Comparison of ENCODE assay signal across 8 mouse cellular contexts in the genomic region with DNA sequence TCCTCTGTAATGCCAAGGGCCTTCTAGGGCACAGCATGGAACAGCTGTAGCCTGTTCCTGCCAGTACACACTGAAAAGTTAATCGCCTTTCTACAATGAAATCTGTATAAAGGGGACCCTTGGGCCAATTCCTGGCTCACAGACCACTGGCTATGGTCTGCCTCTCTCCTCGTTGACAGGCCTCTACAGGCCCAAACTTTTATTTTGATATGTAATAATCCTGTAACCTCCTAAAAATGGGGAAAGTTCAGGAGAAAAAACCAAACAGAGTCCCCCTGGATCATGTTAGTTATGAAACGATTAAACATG. TPM values are rescaled to one million over a fixed set of nuclear protein-coding genes. Genes with fewer than 3 reads are reported as not detected.
DNase-seq lines count a peak whose midpoint lies in the region; ATAC-seq and TF ChIP-seq lines count a peak whose summit lies in the region.

No protein-coding gene starts in this region.

- H3K36me3 ChIP-seq in heart, embryonic 13.5 days = 0 out of 2 replicates have a peak, but pooled peaks cover 2% of the 10 kb centered on the region
- peaks cover 37% of the 10 kb centered on the region for H3K36me3 ChIP-seq in G1E (replicated peaks)
- H3K36me3 ChIP-seq in forebrain, postnatal 0 days (ENCODE audit: insufficient read depth) = no peaks in the 10 kb centered on the region
- no peaks in the 10 kb centered on the region for H3K36me3 ChIP-seq in liver, embryonic 16.5 days (ENCODE audit: control insufficient read depth, insufficient read depth)

- peaks cover 6% of the 10 kb centered on the region; the same call in 1 of the 2 replicates for H3K27me3 ChIP-seq in heart, embryonic 13.5 days (replicated peaks)
- peaks cover 2% of the 10 kb centered on the region; the same call in 1 of the 2 replicates for H3K27me3 ChIP-seq in G1E (ENCODE audit: insufficient read depth, low read length)
- H3K27me3 ChIP-seq in forebrain, postnatal 0 days (ENCODE audit: insufficient read depth, low read length) = no peaks in the 10 kb centered on the region
- no peaks in the 10 kb centered on the region for H3K27me3 ChIP-seq in liver, embryonic 16.5 days (ENCODE audit: control insufficient read depth, insufficient read depth, low read depth, low read length)

- peak overlapping the region; percentile 77 for H3K4me2 ChIP-seq in heart, embryonic 13.5 days
- peak overlapping the region; percentile 72 for H3K4me2 ChIP-seq in forebrain, postnatal 0 days (ENCODE audit: low read depth)
- peak overlapping the region; percentile 73 for H3K4me2 ChIP-seq in liver, embryonic 16.5 days (ENCODE audit: low read depth, low read length)

- DNase-seq in heart, postnatal 14 days = no peak
- no peak for DNase-seq in G1E (ENCODE audit: low spot score)
- no peak for DNase-seq in forebrain, postnatal 0 days
- no peak for DNase-seq in left cerebral cortex, postnatal 4 days
- no peak for DNase-seq in left cerebral cortex, adult 11 months (ENCODE audit: low spot score)
- no peak for DNase-seq in lung, postnatal 10 days

- H3K9ac ChIP-seq in heart, embryonic 13.5 days = peak overlapping the region; percentile 99
- H3K9ac ChIP-seq in forebrain, postnatal 0 days = peak overlapping the region; percentile 94
- H3K9ac ChIP-seq in liver, embryonic 16.5 days (ENCODE audit: low read depth, low read length) = peak overlapping the region; percentile 96

- H3K4me1 ChIP-seq in heart, embryonic 13.5 days = peaks cover 57% of the 10 kb centered on the region
- H3K4me1 ChIP-seq in G1E (ENCODE audit: insufficient read depth, low read depth, low read length) = peaks cover 63% of the 10 kb centered on the region
- peaks cover 22% of the 10 kb centered on the region for H3K4me1 ChIP-seq in forebrain, postnatal 0 days (ENCODE audit: insufficient read depth)
- peaks cover 36% of the 10 kb centered on the region for H3K4me1 ChIP-seq in liver, embryonic 16.5 days (ENCODE audit: control insufficient read depth, low read depth, low read length)

- intact Hi-C loops in heart, postnatal 14 days (cut with DNase I) = no loop called here
- intact Hi-C loops in left cerebral cortex, postnatal 4 days (cut with DNase I) = no loop called here

- ATAC-seq in heart, embryonic 13.5 days (ENCODE audit: extremely low read depth, insufficient number of reproducible peaks, low FRiP score, low TSS enrichment) = no peak
- ATAC-seq in G1E (ENCODE audit: extremely low read depth, insufficient number of reproducible peaks, low FRiP score, poor library complexity, severe bottlenecking) = no peak
- ATAC-seq in forebrain, postnatal 0 days = no peak
- no peak for ATAC-seq in liver, embryonic 16.5 days (ENCODE audit: low read depth)

- peak overlapping the region; percentile 87 for H3K4me3 ChIP-seq in heart, embryonic 13.5 days
- H3K4me3 ChIP-seq in G1E (ENCODE audit: low read depth, low read length) = peak overlapping the region; percentile 90
- peak overlapping the region; percentile 87 for H3K4me3 ChIP-seq in forebrain, postnatal 0 days (ENCODE audit: low read depth, low read length)
- peak overlapping the region; percentile 91 for H3K4me3 ChIP-seq in liver, embryonic 16.5 days (ENCODE audit: low read depth, low read length)

- WGBS in heart, embryonic 13.5 days = 38% methylated on average over 3 of the region's 3 CpGs
- 40% methylated on average over 3 of the region's 3 CpGs for WGBS in forebrain, postnatal 0 days
- 35% methylated on average over 3 of the region's 3 CpGs for WGBS in liver, embryonic 16.5 days (ENCODE audit: insufficient replicate concordance)

- H3K9me3 ChIP-seq in heart, embryonic 13.5 days = no peaks in the 10 kb centered on the region
- no peaks in the 10 kb centered on the region for H3K9me3 ChIP-seq in G1E (replicated peaks)
- no peaks in the 10 kb centered on the region for H3K9me3 ChIP-seq in forebrain, postnatal 0 days (ENCODE audit: low read length)
- no peaks in the 10 kb centered on the region for H3K9me3 ChIP-seq in liver, embryonic 16.5 days (replicated peaks; ENCODE audit: control insufficient read depth, low read length)

- no peak for TF ChIP-seq CTCF in G1E (IDR thresholded peaks at IDR 0.05; ENCODE audit: low read depth, low read length)
- no peak for TF ChIP-seq CTCF in forebrain, postnatal 0 days (IDR thresholded peaks at IDR 0.05; ENCODE audit: low read depth)

- peak overlapping the region; percentile 96 for H3K27ac ChIP-seq in heart, embryonic 13.5 days (replicated peaks)
- H3K27ac ChIP-seq in forebrain, postnatal 0 days (ENCODE audit: low read depth, low read length) = 0 out of 2 replicates have a peak overlapping the region, but pooled peaks have one; percentile 97
- peak overlapping the region; percentile 94 for H3K27ac ChIP-seq in liver, embryonic 16.5 days (ENCODE audit: low read length)

RNA-seq across cellular contexts. Expression of a gene that starts 6.4 kb away (rescaled TPM):
- polyA plus RNA-seq in heart, embryonic 13.5 days (2015; fragmentation: Nextera tagmentation; extraction: Ambion mirVana) = 15.8 and 17.8 TPM in 2 replicates
- total RNA-seq in heart, postnatal 14 days (2021) = 10 to 100 TPM; 11.4 to 12.0 TPM
- total RNA-seq in G1E (2014; fragmentation: Nextera tagmentation) (27.9 and 32.3 TPM in 2 replicates), G1E (2017) (0.99 and 1.6 TPM in 2 replicates)
- polyA plus RNA-seq in G1E (2012) = 46.6 and 54.6 TPM in 2 replicates
- 1.9 and 5.0 TPM in 2 replicates for total RNA-seq in forebrain, postnatal 0 days (2014; rRNA removed)
- polyA plus RNA-seq in forebrain, postnatal 0 days (2015; fragmentation: Nextera tagmentation; extraction: Ambion mirVana) = 13.5 and 14.8 TPM in 2 replicates
- polyA plus RNA-seq in liver, embryonic 16.5 days (2015; fragmentation: Nextera tagmentation; extraction: Ambion mirVana) = 15.8 and 18.6 TPM in 2 replicates
- total RNA-seq in left cerebral cortex, postnatal 4 days (2021) = 10 to 100 TPM in 1 of 2 experiments, 1 to 10 TPM in 1; 9.5 to 11.5 TPM

RNA-seq across cellular contexts. Expression of a gene that starts 32.5 kb away (rescaled TPM):
- polyA plus RNA-seq in heart, embryonic 13.5 days (2015; fragmentation: Nextera tagmentation; extraction: Ambion mirVana) = 53.3 and 55.6 TPM in 2 replicates
- 10 to 100 TPM; 14.1 to 15.0 TPM for total RNA-seq in heart, postnatal 14 days (2021)
- 119 and 123 TPM in 2 replicates for total RNA-seq in G1E (2014; fragmentation: Nextera tagmentation)
- total RNA-seq in G1E (2017) = 298 and 340 TPM in 2 replicates
- polyA plus RNA-seq in G1E (2012) = 64.1 and 97.1 TPM in 2 replicates
- total RNA-seq in forebrain, postnatal 0 days (2014; rRNA removed) = 26.2 and 30.3 TPM in 2 replicates
- 28.1 and 33.1 TPM in 2 replicates for polyA plus RNA-seq in forebrain, postnatal 0 days (2015; fragmentation: Nextera tagmentation; extraction: Ambion mirVana)
- 688 and 719 TPM in 2 replicates for polyA plus RNA-seq in liver, embryonic 16.5 days (2015; fragmentation: Nextera tagmentation; extraction: Ambion mirVana)
- 10 to 100 TPM; 11.7 to 15.1 TPM for total RNA-seq in left cerebral cortex, postnatal 4 days (2021)

RNA-seq across cellular contexts. Expression of a gene that starts 36.9 kb away (rescaled TPM):
- polyA plus RNA-seq in heart, embryonic 13.5 days (2015; fragmentation: Nextera tagmentation; extraction: Ambion mirVana) = 0.18 and 0.21 TPM in 2 replicates
- total RNA-seq in heart, postnatal 14 days (2021) = under 1 TPM; 0.07 to 0.12 TPM
- total RNA-seq in G1E (2014; fragmentation: Nextera tagmentation) (not detected in 2 replicates), G1E (2017) (0.05 and 0.12 TPM in 2 replicates)
- 0.01 TPM in 1 of 2 replicates, not detected in the other for polyA plus RNA-seq in G1E (2012)
- 0.85 and 0.86 TPM in 2 replicates for total RNA-seq in forebrain, postnatal 0 days (2014; rRNA removed)
- 0.35 and 0.75 TPM in 2 replicates for polyA plus RNA-seq in forebrain, postnatal 0 days (2015; fragmentation: Nextera tagmentation; extraction: Ambion mirVana)
- polyA plus RNA-seq in liver, embryonic 16.5 days (2015; fragmentation: Nextera tagmentation; extraction: Ambion mirVana) = not detected in 2 replicates
- total RNA-seq in left cerebral cortex, postnatal 4 days (2021) = 1 to 10 TPM in 1 of 2 experiments, under 1 TPM in 1; 0.92 to 1.1 TPM

RNA-seq across cellular contexts. Expression of a gene that starts 48.4 kb away (rescaled TPM):
- 0.79 and 1.0 TPM in 2 replicates for polyA plus RNA-seq in heart, embryonic 13.5 days (2015; fragmentation: Nextera tagmentation; extraction: Ambion mirVana)
- 1 to 10 TPM in 1 of 2 experiments, under 1 TPM in 1; 0.88 to 1.8 TPM for total RNA-seq in heart, postnatal 14 days (2021)
- total RNA-seq in G1E (2014; fragmentation: Nextera tagmentation) (not detected in 2 replicates), G1E (2017) (0.05 and 0.17 TPM in 2 replicates)
- polyA plus RNA-seq in G1E (2012) = 0.11 and 0.17 TPM in 2 replicates
- not detected in 2 replicates for total RNA-seq in forebrain, postnatal 0 days (2014; rRNA removed)
- polyA plus RNA-seq in forebrain, postnatal 0 days (2015; fragmentation: Nextera tagmentation; extraction: Ambion mirVana) = 0.11 TPM in 1 of 2 replicates, not detected in the other
- polyA plus RNA-seq in liver, embryonic 16.5 days (2015; fragmentation: Nextera tagmentation; extraction: Ambion mirVana) = 4.8 and 7.1 TPM in 2 replicates
- not detected for total RNA-seq in left cerebral cortex, postnatal 4 days (2021)

RNA-seq across cellular contexts. Expression of a gene that starts 53.4 kb away (rescaled TPM):
- 16.0 and 19.2 TPM in 2 replicates for polyA plus RNA-seq in heart, embryonic 13.5 days (2015; fragmentation: Nextera tagmentation; extraction: Ambion mirVana)
- total RNA-seq in heart, postnatal 14 days (2021) = 10 to 100 TPM; 10.2 to 11.6 TPM
- total RNA-seq in G1E (2014; fragmentation: Nextera tagmentation) (1.2 and 5.3 TPM in 2 replicates), G1E (2017) (9.6 and 10.5 TPM in 2 replicates)
- polyA plus RNA-seq in G1E (2012) = 12.7 and 14.5 TPM in 2 replicates
- total RNA-seq in forebrain, postnatal 0 days (2014; rRNA removed) = 14.8 and 17.9 TPM in 2 replicates
- 10.2 and 11.3 TPM in 2 replicates for polyA plus RNA-seq in forebrain, postnatal 0 days (2015; fragmentation: Nextera tagmentation; extraction: Ambion mirVana)
- polyA plus RNA-seq in liver, embryonic 16.5 days (2015; fragmentation: Nextera tagmentation; extraction: Ambion mirVana) = 11.1 and 12.2 TPM in 2 replicates
- 1 to 10 TPM; 5.5 to 7.3 TPM for total RNA-seq in left cerebral cortex, postnatal 4 days (2021)
